Mouse (Mus musculus): ENCODE measurements around the gene Ano5.

Ano5 gene

DNA sequence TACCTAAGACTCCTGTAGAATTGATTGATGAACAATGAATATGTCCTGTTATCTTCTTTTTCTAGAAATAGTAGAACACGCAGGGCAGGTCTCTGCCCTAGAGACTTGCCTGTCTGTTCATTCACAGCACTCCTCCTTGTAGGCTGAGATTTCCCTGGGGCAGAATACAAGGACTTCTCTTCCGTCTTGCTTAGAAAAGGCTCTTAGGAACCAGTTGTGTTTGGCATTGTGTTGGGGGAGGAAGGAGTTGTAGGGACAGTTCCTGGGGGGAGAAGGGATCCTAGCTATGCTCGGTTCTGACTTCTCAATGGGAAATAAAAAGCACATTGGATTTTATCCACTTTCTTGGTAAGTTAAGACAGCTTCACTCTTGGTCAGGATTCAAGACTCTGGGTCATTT lies 118.4 kb downstream of the Ano5 start:
- DNase-seq (ENCODE audit: low spot score in 2 of 2), result no peak

DNA sequence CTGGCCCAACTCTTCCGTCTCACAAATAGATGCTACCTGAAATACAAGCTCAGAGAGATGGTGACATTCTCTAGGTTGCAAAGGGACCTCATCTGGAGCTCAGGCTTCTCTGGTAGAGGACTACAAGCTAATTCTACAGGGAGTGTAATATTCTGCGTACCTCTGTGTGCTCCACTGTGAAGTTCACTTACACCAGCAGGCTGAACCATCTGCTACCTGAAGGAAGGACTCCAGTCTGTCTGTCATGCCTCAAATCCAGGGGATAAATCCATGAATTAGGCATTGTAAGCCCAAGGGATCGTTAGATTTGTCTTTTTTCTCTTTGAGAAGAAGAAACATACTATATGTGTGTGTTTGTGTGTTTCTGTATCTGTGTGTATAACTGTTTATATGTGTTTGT lies 120.3 kb downstream of the Ano5 start:
- no peak for DNase-seq (ENCODE audit: low spot score in 2 of 2)

DNA sequence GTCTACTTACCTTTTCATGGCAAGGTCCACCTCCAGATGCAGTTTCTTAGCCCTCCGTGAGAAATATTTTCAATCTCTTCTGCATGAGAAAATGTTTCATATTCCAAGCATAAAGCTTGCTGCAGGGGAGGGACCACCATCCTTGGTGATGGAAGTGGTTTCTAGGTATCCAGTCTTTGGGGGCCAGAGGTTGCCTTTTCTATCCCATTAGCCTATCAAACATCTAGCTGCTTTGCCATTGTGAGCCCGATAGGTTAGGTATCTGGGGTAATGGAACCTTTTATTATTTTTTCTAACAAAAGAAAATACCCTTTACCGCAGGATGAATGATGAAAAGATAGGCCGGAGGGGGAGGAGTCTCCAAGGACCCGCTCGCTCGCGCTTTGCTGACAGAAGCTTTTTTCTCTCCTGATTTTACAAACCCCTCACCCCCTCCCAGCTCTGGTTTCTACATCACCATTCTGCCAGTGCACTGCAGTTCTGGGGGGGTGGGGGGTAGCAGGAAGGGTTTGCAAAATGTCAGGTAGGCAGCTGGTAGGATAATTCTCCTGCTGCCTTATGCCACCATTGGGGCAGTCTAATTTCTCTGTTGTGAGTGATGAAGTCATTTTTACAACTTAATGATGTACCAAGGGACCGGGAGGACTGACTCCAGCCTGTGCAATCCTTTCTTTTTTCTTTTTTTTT lies 121.9 kb downstream of the Ano5 start:
- DNase-seq (ENCODE audit: low spot score in 2 of 2), result no peak

DNA sequence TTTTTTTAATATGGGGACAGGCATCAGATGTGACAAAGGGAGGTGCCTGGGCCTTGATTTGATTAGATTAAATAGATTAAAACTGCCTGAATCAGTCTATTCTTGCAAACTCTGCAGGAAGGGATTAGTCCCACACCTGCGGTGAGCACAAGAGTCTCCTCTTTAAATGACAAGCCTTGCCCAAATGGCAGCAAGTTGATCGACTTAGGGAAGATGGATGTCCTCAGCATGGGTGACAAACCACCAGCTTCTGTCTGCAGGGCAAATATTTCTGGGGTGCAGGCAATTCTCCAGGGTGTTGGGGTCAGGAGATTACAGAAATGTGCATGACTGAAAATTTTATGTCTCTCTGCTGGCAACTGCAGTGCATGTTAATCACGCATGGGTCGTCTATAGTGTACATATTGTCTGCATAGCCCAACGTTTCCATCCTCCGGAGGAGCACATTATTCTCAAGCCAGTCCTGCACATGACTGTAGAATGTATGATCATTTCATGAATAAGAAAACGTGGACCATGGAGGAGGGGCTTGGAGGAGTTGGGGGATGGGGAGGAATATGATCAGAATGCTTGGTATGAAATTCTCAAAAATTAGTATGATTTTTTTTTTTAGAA lies 122.5 kb downstream of the Ano5 start:
- no peak for DNase-seq (ENCODE audit: low spot score in 2 of 2)

All from thymus, postnatal 10 days (tissue).